Mouse (Mus musculus) heart, embryonic 11.5 days (tissue): ENCODE measurements around the gene Apobec2. TPM values are rescaled to one million over a fixed set of nuclear protein-coding genes. Genes with fewer than 3 reads are reported as not detected.
"Not testable (repeated sequence)": the region's sequence is repeated elsewhere in the genome, so short reads cannot be mapped to it uniquely, and the experiment has no call there.

Experiments used
- ATAC-seq: fragments of 200-750 bp; cut with Nextera tagmentation; replicated peaks from 2 replicates; pipeline ENCODE4 v1.8.0; 2017; ENCODE audit warnings: moderate library complexity; ENCODE audit not compliant: insufficient number of reproducible peaks, low FRiP score, low TSS enrichment
- H3K27ac ChIP-seq: fragments of 300-500 bp; sonication (generic); 2 replicates; pipeline ENCODE4 v1.5.1; 2014; ENCODE audit warnings: mild to moderate bottlenecking, low read depth, low read length
- H3K27me3 ChIP-seq: fragments of 300-500 bp; sonication (generic); 2 replicates; pipeline ENCODE4 v1.6.1; 2014; ENCODE audit warnings: mild to moderate bottlenecking, low read length, mixed read lengths; ENCODE audit not compliant: control insufficient read depth, insufficient read depth
- H3K36me3 ChIP-seq: fragments of 300-500 bp; sonication (generic); 2 replicates; pipeline ENCODE4 v1.6.1; 2014; ENCODE audit warnings: mild to moderate bottlenecking, low read length, moderate library complexity, mixed read lengths; ENCODE audit not compliant: control insufficient read depth, insufficient read depth
- H3K4me1 ChIP-seq: fragments of 300-500 bp; sonication (generic); 2 replicates; pipeline ENCODE4 v1.6.1; 2014; ENCODE audit warnings: low read length; ENCODE audit not compliant: control insufficient read depth, insufficient read depth
- H3K4me2 ChIP-seq: fragments of 300-500 bp; sonication (generic); 2 replicates; pipeline ENCODE4 v1.6.1; 2014; ENCODE audit warnings: mild to moderate bottlenecking, moderate library complexity
- H3K4me3 ChIP-seq: fragments of 300-500 bp; sonication (generic); 2 replicates; pipeline ENCODE4 v1.5.1; 2014; ENCODE audit warnings: low read depth, low read length
- H3K9ac ChIP-seq: fragments of 300-500 bp; sonication (generic); 2 replicates; pipeline ENCODE4 v1.6.1; 2014; ENCODE audit warnings: mild to moderate bottlenecking, low read depth, low read length, moderate library complexity
- H3K9me3 ChIP-seq: fragments of 300-500 bp; sonication (generic); replicated peaks from 2 replicates; pipeline ENCODE4 v1.6.1; 2016; ENCODE audit warnings: low read length; ENCODE audit not compliant: control insufficient read depth
- WGBS: fragments of 180-500 bp; shearing (Covaris S2); extraction: QIAGEN DNeasy Blood & Tissue Kit; methylation state at CpG from one replicate; pipeline ENCODE4 v1.1.7; 2014; ENCODE audit not compliant: insufficient replicate concordance; 5-methylcytosine and 5-hydroxymethylcytosine counted together
- polyA plus RNA-seq: library from polyadenylated mRNA; unstranded; fragments of >200 nt; fragmentation: Nextera tagmentation; extraction: Ambion mirVana; gene quantifications from 2 replicates; pipeline ENCODE4 v1.2.1, GENCODE M21; 2014

The Apobec2 gene
- polyA plus RNA-seq = 213 and 216 TPM in 2 replicates

DNA sequence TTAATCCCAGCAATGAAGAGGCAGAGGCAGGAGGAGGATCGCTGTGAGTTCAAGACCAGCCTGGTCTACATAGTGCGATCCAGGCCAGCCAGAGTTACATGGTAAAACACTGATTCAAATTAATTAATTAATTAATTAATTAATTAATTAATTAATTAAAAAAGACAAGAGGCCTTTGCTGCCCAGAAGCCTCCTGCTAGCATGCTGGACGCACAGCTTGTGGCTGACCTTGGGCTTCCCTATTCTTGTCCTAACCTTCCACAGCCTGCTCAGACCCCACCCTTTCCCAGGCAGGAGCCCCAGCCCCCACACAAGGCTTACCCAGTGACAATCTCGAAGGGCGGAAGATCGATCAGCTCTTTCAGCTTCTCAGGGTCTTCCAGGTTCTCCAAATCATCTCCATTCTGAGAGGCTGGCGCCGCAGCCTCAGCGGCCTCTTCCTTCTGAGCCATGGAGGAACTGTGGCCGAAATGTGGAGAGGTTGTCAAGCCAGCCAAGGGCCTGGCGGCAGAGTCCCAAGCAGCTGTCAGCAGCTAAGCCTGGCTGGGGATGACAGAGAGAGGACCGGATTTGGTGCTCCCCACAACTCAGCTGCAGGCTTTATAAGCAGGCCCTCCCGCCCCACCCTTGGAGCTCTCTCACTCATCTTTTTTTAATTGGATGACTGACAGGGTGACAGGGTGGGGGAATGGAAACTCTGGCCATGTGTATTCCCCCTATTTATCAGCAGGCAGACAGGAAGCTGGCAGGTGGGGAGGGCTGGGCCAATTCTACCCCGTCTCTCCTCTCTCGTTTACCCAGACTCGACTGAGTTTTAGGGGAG lies at the start of gene Apobec2:
Gene Apobec2, minus strand, starts transcription at position 773 of the 823 bp plus-strand sequence.
- H3K36me3 ChIP-seq = no peaks in the 10 kb centered on the region
- 19% methylated on average over 16 of the region's 16 CpGs for WGBS
- H3K27me3 ChIP-seq = no peaks in the 10 kb centered on the region
- H3K27ac ChIP-seq = peak within 1 kb of the TSS; percentile 98
- peak within 1 kb of the TSS; percentile 81 for H3K4me2 ChIP-seq
- H3K4me1 ChIP-seq = peaks cover 45% of the 10 kb centered on the region
- peak within 1 kb of the TSS; percentile 56 for H3K4me3 ChIP-seq
- ATAC-seq = peak; percentile 59; the same call in 1 of the 2 replicates
- H3K9me3 ChIP-seq = no peaks in the 10 kb centered on the region
- H3K9ac ChIP-seq = peak within 1 kb of the TSS; percentile 79

- no peak overlapping the region for H3K27ac ChIP-seq
- ATAC-seq = no peak
- no peaks in the 10 kb centered on the region for H3K4me1 ChIP-seq
- no peaks in the 10 kb centered on the region for H3K9me3 ChIP-seq
- no peaks in the 10 kb centered on the region for H3K27me3 ChIP-seq
- no peaks in the 10 kb centered on the region for H3K36me3 ChIP-seq
- no peak overlapping the region for H3K4me2 ChIP-seq
- 82% methylated on average over 10 of the region's 10 CpGs for WGBS
- H3K4me3 ChIP-seq = no peak overlapping the region
- no peak overlapping the region for H3K9ac ChIP-seq
Observed at GRCm38 (mm10) chr17:48479952-48480351, 47.2 kb upstream of the Apobec2 start.

DNA sequence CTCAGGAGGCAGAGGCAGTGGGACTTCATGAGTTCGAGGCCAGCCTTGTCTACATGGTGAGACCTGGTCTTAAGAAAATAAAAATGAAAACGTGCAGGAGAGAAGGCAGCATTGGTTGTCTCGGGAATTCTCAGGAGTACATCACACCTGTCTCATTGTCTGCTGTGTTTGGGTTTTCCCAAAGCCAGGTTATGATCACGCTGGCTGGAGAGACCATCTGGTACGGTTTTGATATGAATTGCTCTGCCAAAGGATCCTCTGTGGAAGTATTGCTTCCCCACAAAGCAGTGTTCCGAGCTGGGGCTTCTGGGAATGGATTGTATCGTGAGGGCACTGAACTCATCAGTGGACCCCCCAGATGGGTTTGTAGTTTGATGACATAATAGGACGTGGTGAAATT lies 42.7 kb upstream of the Apobec2 start:
- no peaks in the 10 kb centered on the region for H3K9me3 ChIP-seq
- no peaks in the 10 kb centered on the region for H3K4me1 ChIP-seq
- H3K27ac ChIP-seq = no peak overlapping the region
- no peak overlapping the region for H3K9ac ChIP-seq
- no peak overlapping the region for H3K4me2 ChIP-seq
- no peak overlapping the region for H3K4me3 ChIP-seq
- no peak for ATAC-seq
- 80% methylated on average over 8 of the region's 8 CpGs for WGBS
- no peaks in the 10 kb centered on the region for H3K27me3 ChIP-seq
- H3K36me3 ChIP-seq = no peaks in the 10 kb centered on the region

DNA sequence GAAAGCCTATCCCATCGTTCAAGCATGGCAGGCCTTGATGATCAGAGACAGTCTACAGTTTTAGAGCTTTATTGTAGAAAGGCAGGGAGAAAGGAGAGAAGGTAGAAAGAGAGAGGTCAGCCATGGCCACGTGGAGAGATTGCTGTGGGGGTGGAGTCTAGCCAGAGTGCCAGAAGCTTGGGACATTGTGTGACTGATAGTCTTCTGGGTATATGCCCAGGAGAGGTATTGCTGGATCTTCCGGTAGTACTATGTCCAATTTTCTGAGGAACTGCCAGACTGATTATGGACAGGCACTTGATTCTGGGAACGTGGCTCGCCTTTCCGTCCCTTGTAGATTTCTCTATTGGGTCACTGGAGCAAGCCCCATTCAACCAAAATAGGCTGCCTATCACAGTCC lies 41.6 kb upstream of the Apobec2 start:
- H3K4me2 ChIP-seq, H3K36me3 ChIP-seq, H3K27ac ChIP-seq, ATAC-seq, H3K4me1 ChIP-seq, H3K4me3 ChIP-seq, H3K27me3 ChIP-seq, H3K9me3 ChIP-seq, H3K9ac ChIP-seq: not testable (repeated sequence)
- WGBS = 74% methylated on average over 6 of the region's 6 CpGs

DNA sequence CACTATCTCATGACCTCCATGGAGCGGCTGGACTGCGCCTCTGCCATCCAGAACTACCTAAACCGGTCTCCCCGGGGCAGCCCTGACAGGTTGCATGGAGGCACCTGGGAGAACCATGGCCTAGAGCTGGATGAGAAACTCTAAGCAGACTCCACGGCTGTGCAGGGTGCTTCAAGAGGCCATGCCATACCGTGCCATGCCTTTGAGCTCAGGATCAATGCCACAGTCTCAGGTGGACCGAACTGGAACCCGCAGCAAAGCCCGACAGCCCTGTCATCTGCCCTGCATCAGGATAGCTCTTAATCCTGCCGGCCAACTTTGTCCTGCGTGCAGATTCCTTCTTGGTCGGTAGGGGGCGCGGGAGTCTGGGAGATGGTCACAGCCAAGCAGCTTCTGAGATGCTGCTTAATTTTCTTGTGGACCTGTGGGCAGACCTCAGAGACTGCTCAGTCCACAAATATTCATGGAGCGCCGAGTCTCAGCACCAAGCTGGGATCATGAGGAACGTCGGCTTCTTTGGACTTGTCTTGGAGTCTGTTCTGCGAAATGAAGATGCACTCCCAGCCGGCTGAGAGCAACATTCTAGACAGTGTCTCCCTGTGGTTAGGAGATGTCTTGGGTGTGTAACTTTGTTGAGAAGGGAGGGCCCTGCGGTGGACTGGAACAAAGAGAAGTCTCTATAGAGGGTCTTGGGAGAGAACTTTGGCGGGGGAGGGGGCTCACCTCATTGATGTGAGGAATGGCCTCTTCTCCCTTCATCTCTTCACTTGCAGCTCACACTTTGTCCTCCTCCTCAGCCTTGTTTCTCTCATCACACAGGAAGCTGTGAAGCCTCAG lies 34.9 kb upstream of the Apobec2 start:
- no peak for ATAC-seq
- Histone ChIP-seq H3K36me3 (no peaks in the 10 kb centered on the region), H3K9me3 (no peaks in the 10 kb centered on the region), H3K4me1 (no peaks in the 10 kb centered on the region), H3K4me2 (peak overlapping the region; percentile 63), H3K9ac (peak overlapping the region; percentile 43; the same call in 1 of the 2 replicates), H3K4me3 (peak overlapping the region; percentile 23), H3K27ac (no peak overlapping the region), H3K27me3 (peaks cover 18% of the 10 kb centered on the region)
- WGBS = 5% methylated on average over 22 of the region's 22 CpGs

GRCm38 (mm10) chr17:48466769-48467394 lies 34.2 kb upstream of the Apobec2 start:
- Histone ChIP-seq H3K4me3 (peak overlapping the region; percentile 23), H3K27me3 (peaks cover 18% of the 10 kb centered on the region), H3K9me3 (no peaks in the 10 kb centered on the region), H3K36me3 (no peaks in the 10 kb centered on the region), H3K4me2 (peak overlapping the region; percentile 63), H3K27ac (no peak overlapping the region), H3K9ac (peak overlapping the region; percentile 43; the same call in 1 of the 2 replicates), H3K4me1 (no peaks in the 10 kb centered on the region)
- ATAC-seq = 0 out of 2 replicates have a peak, but pooled peaks have one; percentile 18
- 25% methylated on average over 22 of the region's 22 CpGs for WGBS

- no peak overlapping the region for H3K27ac ChIP-seq
- H3K9me3 ChIP-seq = no peaks in the 10 kb centered on the region
- no peak for ATAC-seq
- no peak overlapping the region for H3K4me3 ChIP-seq
- H3K9ac ChIP-seq = no peak overlapping the region
- 82% methylated on average over 4 of the region's 4 CpGs for WGBS
- no peaks in the 10 kb centered on the region for H3K36me3 ChIP-seq
- peaks cover 15% of the 10 kb centered on the region for H3K27me3 ChIP-seq
- no peaks in the 10 kb centered on the region for H3K4me1 ChIP-seq
- H3K4me2 ChIP-seq = no peak overlapping the region
Observed at GRCm38 (mm10) chr17:48463391-48463790, 30.7 kb upstream of the Apobec2 start.

DNA sequence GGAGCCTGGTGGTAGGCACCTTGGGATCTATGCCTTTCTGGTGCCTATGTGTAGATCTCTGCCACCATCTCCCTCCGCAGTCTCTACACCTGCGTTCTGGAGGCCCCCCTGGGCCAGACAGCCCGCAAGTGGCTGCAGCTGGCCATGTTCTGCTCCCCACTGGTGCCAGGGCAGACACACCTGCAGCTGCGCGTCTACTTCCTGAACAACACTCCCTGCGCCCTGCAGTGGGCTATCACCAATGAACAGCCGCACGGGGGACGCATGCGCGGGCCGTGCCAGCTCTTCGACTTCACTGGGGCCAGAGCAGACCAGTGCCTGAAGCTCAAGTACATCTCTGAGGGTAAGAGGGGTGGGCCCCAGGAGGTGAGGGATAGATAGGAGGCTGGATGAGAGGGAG lies 29.4 kb upstream of the Apobec2 start:
- Histone ChIP-seq H3K9ac (no peak overlapping the region), H3K4me3 (no peak overlapping the region), H3K4me2 (no peak overlapping the region), H3K36me3 (no peaks in the 10 kb centered on the region), H3K27ac (no peak overlapping the region), H3K27me3 (peaks cover 11% of the 10 kb centered on the region), H3K4me1 (no peaks in the 10 kb centered on the region), H3K9me3 (no peaks in the 10 kb centered on the region)
- WGBS = 90% methylated on average over 13 of the region's 13 CpGs
- no peak for ATAC-seq
